Mouse (Mus musculus) midbrain, postnatal 0 days (tissue): Measurements from ENCODE around the gene Txk. TPM values are rescaled to one million over a fixed set of nuclear protein-coding genes. Genes with fewer than 3 reads are reported as not detected.

Source experiments
- ATAC-seq: fragments of 200-750 bp; cut with Nextera tagmentation; 2 replicates; pipeline ENCODE4 v1.8.0; 2017; ENCODE audit warnings: moderate number of reproducible peaks, mild to moderate bottlenecking, moderate TSS enrichment, moderate library complexity; ENCODE audit not compliant: low FRiP score
- DNase-seq: peaks from one replicate; pipeline ENCODE4 v3.0.0-alpha.2; 2015; ENCODE audit warnings: low spot score
- H3K27ac ChIP-seq: fragments of 300-500 bp; sonication (generic); 2 replicates; pipeline ENCODE4 v1.5.1; 2014; ENCODE audit warnings: low read depth, mild to moderate bottlenecking, low read length, mixed read lengths
- H3K27me3 ChIP-seq: fragments of 300-500 bp; sonication (generic); 2 replicates; pipeline ENCODE4 v1.6.1; 2014; ENCODE audit warnings: low read length, control low read depth, mixed read lengths; ENCODE audit not compliant: insufficient read depth
- H3K36me3 ChIP-seq: fragments of 300-500 bp; sonication (generic); 2 replicates; pipeline ENCODE4 v1.6.1; 2014; ENCODE audit warnings: low read length, control low read depth, mixed read lengths; ENCODE audit not compliant: insufficient read depth
- H3K4me1 ChIP-seq: fragments of 300-500 bp; sonication (generic); 2 replicates; pipeline ENCODE4 v1.6.1; 2014; ENCODE audit warnings: mild to moderate bottlenecking, control low read depth, antibody characterized with exemption, low read length, mixed read lengths; ENCODE audit not compliant: insufficient read depth
- H3K4me2 ChIP-seq: fragments of 300-500 bp; sonication (generic); 2 replicates; pipeline ENCODE4 v1.6.1; 2014; ENCODE audit warnings: low read depth, mild to moderate bottlenecking, low read length, mixed read lengths; ENCODE audit not compliant: poor library complexity, severe bottlenecking
- H3K4me3 ChIP-seq: fragments of 300-500 bp; sonication (generic); 2 replicates; pipeline ENCODE4 v1.5.1; 2014; ENCODE audit warnings: low read depth, mild to moderate bottlenecking, low read length, moderate library complexity
- H3K9ac ChIP-seq: fragments of 300-500 bp; sonication (generic); replicated peaks from 2 replicates; pipeline ENCODE4 v1.6.1; 2014; ENCODE audit warnings: mild to moderate bottlenecking, low read length, moderate library complexity, mixed read lengths; ENCODE audit not compliant: poor library complexity, severe bottlenecking
- H3K9me3 ChIP-seq: fragments of 300-500 bp; sonication (generic); 2 replicates; pipeline ENCODE4 v1.6.1; 2016; ENCODE audit warnings: low read length, control low read depth
- CTCF ChIP-seq: IDR thresholded peaks from 2 replicates; pipeline ENCODE4 v1.5.1; 2016; ENCODE audit warnings: antibody characterized with exemption, mild to moderate bottlenecking
- WGBS: fragments of 180-500 bp; shearing (Covaris S2); extraction: QIAGEN DNeasy Blood & Tissue Kit; methylation state at CpG from one replicate; pipeline ENCODE4 v1.1.7; 2014; 5-methylcytosine and 5-hydroxymethylcytosine counted together
- polyA plus RNA-seq: library from polyadenylated mRNA; unstranded; fragments of >200 nt; fragmentation: Nextera tagmentation; extraction: Ambion mirVana; gene quantifications from 2 replicates; pipeline ENCODE4 v1.2.1, GENCODE M21; 2015
- total RNA-seq: library from RNA; depleted of rRNA; stranded (reverse); fragments of >200 nt; gene quantifications from 2 replicates; pipeline ENCODE4 v1.2.3, GENCODE M21; 2014

Txk gene
- total and polyA plus RNA-seq, 2 experiments from 2014 or later: 0.05 to 0.14 TPM

DNA sequence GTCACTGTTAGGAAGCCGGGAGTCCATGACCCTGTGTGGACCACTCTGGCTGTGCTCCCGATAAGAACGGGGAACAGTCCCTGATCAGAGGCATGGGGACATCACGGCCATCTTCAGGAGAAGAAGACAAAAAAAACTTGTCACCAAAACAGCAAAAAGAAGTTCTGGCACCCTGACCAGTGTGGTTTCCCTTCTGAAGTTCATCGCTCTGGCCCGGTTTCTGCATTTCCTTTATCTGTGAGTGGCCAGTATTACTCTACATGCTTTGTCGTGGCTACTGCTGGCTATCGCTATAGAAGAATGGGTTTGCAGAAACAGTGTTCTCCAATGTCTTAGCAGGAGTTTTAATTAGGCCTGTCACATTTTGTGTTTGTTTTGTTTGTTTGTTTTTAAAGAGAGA lies 16.1 kb downstream of the Txk start:
- H3K27ac ChIP-seq: no peak overlapping the region
- no peak for TF ChIP-seq CTCF
- H3K36me3 ChIP-seq: no peaks in the 10 kb centered on the region
- H3K4me1 ChIP-seq: no peaks in the 10 kb centered on the region
- WGBS: 77% methylated on average over 8 of the region's 8 CpGs
- no peak for ATAC-seq
- no peaks in the 10 kb centered on the region for H3K27me3 ChIP-seq
- DNase-seq: no peak
- H3K9me3 ChIP-seq: no peaks in the 10 kb centered on the region
- no peak overlapping the region for H3K4me3 ChIP-seq
- no peak overlapping the region for H3K4me2 ChIP-seq
- no peak overlapping the region for H3K9ac ChIP-seq

DNA sequence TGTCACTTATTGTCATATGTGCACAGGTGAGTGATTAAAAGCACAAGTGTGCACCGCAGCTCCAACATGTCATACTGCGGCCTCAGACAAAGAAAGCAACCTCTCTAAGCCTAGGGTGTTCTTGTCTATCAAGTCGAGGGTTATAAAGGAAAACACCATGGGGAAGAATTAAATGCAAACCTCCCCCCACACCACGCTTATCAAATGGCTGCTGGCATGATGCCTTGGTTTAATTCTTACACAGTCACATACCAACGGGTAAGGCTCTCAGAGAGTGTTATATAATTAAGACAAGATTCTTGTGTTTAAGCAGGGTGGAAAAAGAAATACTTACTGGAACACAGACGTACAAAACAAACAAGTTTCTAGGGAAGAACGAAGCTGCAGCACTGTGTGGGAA lies 16.8 kb downstream of the Txk start:
- H3K27ac ChIP-seq: no peak overlapping the region
- no peaks in the 10 kb centered on the region for H3K4me1 ChIP-seq
- WGBS: 47% methylated on average over 7 of the region's 7 CpGs
- no peak for TF ChIP-seq CTCF
- no peaks in the 10 kb centered on the region for H3K36me3 ChIP-seq
- DNase-seq: no peak
- no peak overlapping the region for H3K4me3 ChIP-seq
- no peak overlapping the region for H3K9ac ChIP-seq
- no peak for ATAC-seq
- no peaks in the 10 kb centered on the region for H3K9me3 ChIP-seq
- H3K4me2 ChIP-seq: no peak overlapping the region
- H3K27me3 ChIP-seq: no peaks in the 10 kb centered on the region

DNA sequence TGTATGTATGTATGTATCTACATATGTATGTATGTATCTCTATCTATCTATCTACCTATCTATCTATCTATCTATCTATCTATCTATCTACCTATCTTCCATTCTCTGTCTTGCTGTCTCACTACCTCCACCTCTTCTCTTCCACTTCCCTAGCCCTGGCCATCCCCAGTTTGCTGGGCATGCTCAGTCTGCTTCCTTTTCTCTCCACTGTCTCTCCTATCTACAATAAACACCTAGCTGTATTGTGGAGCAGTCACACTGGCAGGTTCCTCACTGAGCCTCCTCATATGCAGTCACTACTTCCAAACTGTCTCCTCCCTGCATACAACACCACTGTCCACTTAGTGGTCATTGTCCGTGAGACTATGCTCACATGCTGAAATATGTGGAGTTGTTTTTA lies 19.7 kb downstream of the Txk start:
- no peaks in the 10 kb centered on the region for H3K9me3 ChIP-seq
- WGBS: 92% methylated on average over 1 of the region's 1 CpGs
- H3K4me2 ChIP-seq: no peak overlapping the region
- no peak overlapping the region for H3K9ac ChIP-seq
- no peaks in the 10 kb centered on the region for H3K36me3 ChIP-seq
- no peak overlapping the region for H3K4me3 ChIP-seq
- H3K27ac ChIP-seq: no peak overlapping the region
- DNase-seq (no peak), ATAC-seq (no peak)
- no peak for TF ChIP-seq CTCF
- H3K27me3 ChIP-seq: no peaks in the 10 kb centered on the region
- no peaks in the 10 kb centered on the region for H3K4me1 ChIP-seq

GRCm38 (mm10) chr5:72725404-72725803 lies 27.2 kb downstream of the Txk start:
- H3K27ac ChIP-seq: no peak overlapping the region
- no peak for ATAC-seq
- no peaks in the 10 kb centered on the region for H3K36me3 ChIP-seq
- no peak for TF ChIP-seq CTCF
- H3K4me3 ChIP-seq: no peak overlapping the region
- no peaks in the 10 kb centered on the region for H3K27me3 ChIP-seq
- DNase-seq: no peak
- H3K4me1 ChIP-seq: no peaks in the 10 kb centered on the region
- no peak overlapping the region for H3K4me2 ChIP-seq
- no peaks in the 10 kb centered on the region for H3K9me3 ChIP-seq
- H3K9ac ChIP-seq: no peak overlapping the region
- WGBS: 89% methylated on average over 3 of the region's 3 CpGs

GRCm38 (mm10) chr5:72723429-72723828 lies 29.1 kb downstream of the Txk start:
- ATAC-seq (no peak), DNase-seq (no peak)
- Histone ChIP-seq H3K36me3 (no peaks in the 10 kb centered on the region), H3K4me1 (no peaks in the 10 kb centered on the region), H3K27me3 (no peaks in the 10 kb centered on the region), H3K4me2 (no peak overlapping the region), H3K9ac (no peak overlapping the region), H3K9me3 (no peaks in the 10 kb centered on the region), H3K27ac (no peak overlapping the region), H3K4me3 (no peak overlapping the region)
- 81% methylated on average over 2 of the region's 2 CpGs for WGBS
- TF ChIP-seq CTCF: no peak

DNA sequence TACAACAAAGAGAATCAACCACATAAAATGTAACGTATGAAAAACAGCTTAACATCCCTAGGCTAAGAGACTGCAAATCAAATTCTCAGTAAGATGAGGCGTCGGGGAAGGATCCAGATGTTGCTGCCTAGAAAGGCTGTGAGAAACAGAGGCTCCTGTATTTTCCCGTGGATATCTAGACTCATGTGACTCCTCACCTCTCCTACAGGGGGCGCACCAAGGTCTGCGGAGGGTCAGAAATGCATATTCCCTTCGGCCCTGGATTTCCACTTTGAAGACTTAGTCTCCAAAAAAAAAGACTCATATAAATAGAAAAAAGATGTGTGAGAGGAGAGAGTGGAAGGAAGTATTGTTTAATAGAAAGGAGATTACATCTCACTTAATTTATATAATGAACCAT lies 32.0 kb downstream of the Txk start:
- Histone ChIP-seq H3K4me1 (no peaks in the 10 kb centered on the region), H3K36me3 (no peaks in the 10 kb centered on the region), H3K9ac (no peak overlapping the region), H3K27ac (no peak overlapping the region), H3K4me3 (no peak overlapping the region), H3K4me2 (no peak overlapping the region), H3K9me3 (no peaks in the 10 kb centered on the region), H3K27me3 (no peaks in the 10 kb centered on the region)
- peak; percentile 28; the same call in 1 of the 2 replicates for TF ChIP-seq CTCF
- ATAC-seq (no peak), DNase-seq (no peak)
- 57% methylated on average over 7 of the region's 7 CpGs for WGBS
